Mouse (Mus musculus): ENCODE measurements around the gene Irf3. TPM values are rescaled to one million over a fixed set of nuclear protein-coding genes. Genes with fewer than 3 reads are reported as not detected.
A peak's percentile ranks its signal among the peaks of the same experiment; 100 is the strongest.
"Not testable (repeated sequence)": the region's sequence is repeated elsewhere in the genome, so short reads cannot be mapped to it uniquely, and the experiment has no call there.

Irf3 gene
- polyA plus RNA-seq, 1 experiment from 2014 or later: 61.9 TPM

- Histone ChIP-seq H3K4me3 (no peak overlapping the region), H3K4me2 (no peak overlapping the region), H3K36me3 (replicated peaks) (peaks cover 30% of the 10 kb centered on the region), H3K27me3 (replicated peaks) (no peaks in the 10 kb centered on the region), H3K4me1 (peaks cover 27% of the 10 kb centered on the region), H3K27ac (no peak overlapping the region), H3K9ac (no peak overlapping the region), H3K9me3 (no peaks in the 10 kb centered on the region)
- ATAC-seq (replicated peaks): no peak
- 97% methylated on average over 3 of the region's 3 CpGs for WGBS
Observed at GRCm38 (mm10) chr7:45014096-45014451, 16.6 kb downstream of the Irf3 start.

GRCm38 (mm10) chr7:45015344-45015956, 18.0 kb downstream of the Irf3 start:
- peak overlapping the region; percentile 92 for H3K4me3 ChIP-seq
- H3K4me1 ChIP-seq: peaks cover 27% of the 10 kb centered on the region
- no peaks in the 10 kb centered on the region for H3K27me3 ChIP-seq (replicated peaks)
- ATAC-seq (replicated peaks): no peak
- peak overlapping the region; percentile 77 for H3K4me2 ChIP-seq
- H3K9me3 ChIP-seq: no peaks in the 10 kb centered on the region
- H3K36me3 ChIP-seq (replicated peaks): peaks cover 19% of the 10 kb centered on the region; the same call in 1 of the 2 replicates
- H3K27ac ChIP-seq: peak overlapping the region; percentile 84
- H3K9ac ChIP-seq: peak overlapping the region; percentile 95
- WGBS: 3% methylated on average over 20 of the region's 20 CpGs

DNA sequence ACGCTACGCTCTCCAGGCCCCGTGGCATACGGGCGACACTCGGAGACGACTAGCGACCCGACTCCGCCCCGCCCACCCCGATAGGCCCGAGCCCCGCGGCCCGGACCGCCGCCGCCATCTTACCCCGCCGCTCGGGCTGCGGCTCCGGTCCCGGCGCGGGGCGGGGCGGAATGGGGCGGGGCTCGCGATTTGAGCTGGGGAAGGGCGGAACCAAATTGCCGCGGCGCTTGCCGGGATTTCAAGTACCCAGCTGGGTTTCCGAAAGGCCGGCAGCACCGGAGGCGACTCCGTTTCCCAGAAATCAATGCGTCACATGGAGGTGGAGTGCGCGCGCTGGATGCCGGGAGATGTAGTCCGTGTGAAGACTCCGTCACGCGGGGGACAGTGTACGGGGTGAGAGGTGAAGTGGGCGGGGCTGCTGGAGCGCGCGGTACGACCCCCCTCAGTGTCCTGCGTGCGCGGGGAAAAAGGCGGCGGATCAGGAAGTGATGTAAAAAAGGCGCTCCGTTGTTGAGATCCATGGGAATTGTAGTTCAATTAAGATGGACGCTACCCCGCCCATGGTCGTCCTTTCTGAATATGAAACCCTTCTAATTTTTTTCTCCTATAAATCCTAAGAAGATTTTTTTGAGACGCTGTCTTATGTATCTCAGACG, 18.6 kb downstream of the Irf3 start, which contains the start of gene Scaf1:
Gene Scaf1, minus strand, starts transcription at position 407 of the 656 bp plus-strand sequence.
- Histone ChIP-seq H3K4me3 (peak within 1 kb of the TSS; percentile 92), H3K9me3 (no peaks in the 10 kb centered on the region), H3K4me1 (peaks cover 27% of the 10 kb centered on the region), H3K36me3 (replicated peaks) (peaks cover 19% of the 10 kb centered on the region; the same call in 1 of the 2 replicates), H3K4me2 (peak within 1 kb of the TSS; percentile 77), H3K9ac (peak within 1 kb of the TSS; percentile 95), H3K27me3 (replicated peaks) (no peaks in the 10 kb centered on the region), H3K27ac (peak within 1 kb of the TSS; percentile 84)
- peak; percentile 94 for ATAC-seq (replicated peaks)
- WGBS: 1% methylated on average over 69 of the region's 69 CpGs

- 5% methylated on average over 4 of the region's 4 CpGs for WGBS
- peak overlapping the region; percentile 92 for H3K4me3 ChIP-seq
- H3K4me2 ChIP-seq: peak overlapping the region; percentile 77
- peak overlapping the region; percentile 38 for H3K9ac ChIP-seq
- peaks cover 17% of the 10 kb centered on the region; the same call in 1 of the 2 replicates for H3K36me3 ChIP-seq (replicated peaks)
- H3K27ac ChIP-seq: peak overlapping the region; percentile 77
- no peaks in the 10 kb centered on the region for H3K27me3 ChIP-seq (replicated peaks)
- peaks cover 27% of the 10 kb centered on the region for H3K4me1 ChIP-seq
- no peaks in the 10 kb centered on the region for H3K9me3 ChIP-seq
- ATAC-seq (replicated peaks): no peak
Observed at GRCm38 (mm10) chr7:45016761-45017160, 19.3 kb downstream of the Irf3 start.

DNA sequence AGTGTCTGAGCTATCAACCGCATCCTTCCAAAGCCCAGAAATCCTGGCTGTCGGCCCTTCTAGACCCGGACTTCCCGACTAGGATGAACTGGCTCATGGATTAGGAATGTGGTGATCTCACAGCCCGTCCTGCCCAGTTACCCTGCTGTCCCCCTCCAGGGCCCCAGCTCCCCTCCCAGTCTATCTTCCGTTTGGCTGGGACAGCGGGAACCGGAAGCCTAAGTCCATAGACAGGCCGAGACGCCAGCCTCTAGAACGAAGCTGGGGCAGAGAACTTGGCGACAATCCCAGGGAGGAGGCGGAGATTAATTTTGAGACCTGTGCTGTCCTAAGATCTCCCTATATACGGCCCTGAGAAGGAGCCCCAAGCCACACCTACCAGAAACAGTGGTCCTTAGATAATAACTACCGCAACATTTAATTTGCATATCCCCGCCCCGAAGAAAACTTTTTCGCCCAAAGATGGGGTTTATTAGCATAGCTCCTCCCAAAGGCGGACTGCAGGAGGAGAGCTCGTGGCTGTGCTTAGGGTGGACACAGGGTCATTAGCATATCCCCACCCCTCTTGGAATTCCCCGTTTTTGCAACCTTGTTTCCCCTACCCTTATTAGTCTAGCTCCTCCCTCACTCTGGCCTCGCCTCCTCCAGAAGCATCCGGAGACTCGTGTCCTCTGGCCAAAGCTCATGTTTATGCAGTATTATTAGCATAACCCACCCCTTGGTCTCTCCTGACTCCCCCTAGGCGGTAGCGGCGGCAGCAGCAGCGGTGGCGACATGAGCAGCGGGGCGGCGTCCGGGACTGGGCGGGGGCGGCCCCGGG, 20.0 kb downstream of the Irf3 start, which contains the start of gene Rras:
Gene Rras, plus strand, starts transcription at position 720 of the 820 bp plus-strand sequence.
- WGBS: 0% methylated on average over 36 of the region's 36 CpGs
- Histone ChIP-seq H3K27ac (peak within 1 kb of the TSS; percentile 77), H3K4me3 (peak within 1 kb of the TSS; percentile 92), H3K4me2 (peak within 1 kb of the TSS; percentile 77), H3K36me3 (replicated peaks) (peaks cover 10% of the 10 kb centered on the region; the same call in 1 of the 2 replicates), H3K9me3 (no peaks in the 10 kb centered on the region), H3K27me3 (replicated peaks) (no peaks in the 10 kb centered on the region), H3K9ac (peak within 1 kb of the TSS; percentile 38), H3K4me1 (peaks cover 27% of the 10 kb centered on the region)
- ATAC-seq (replicated peaks): peak; percentile 77

DNA sequence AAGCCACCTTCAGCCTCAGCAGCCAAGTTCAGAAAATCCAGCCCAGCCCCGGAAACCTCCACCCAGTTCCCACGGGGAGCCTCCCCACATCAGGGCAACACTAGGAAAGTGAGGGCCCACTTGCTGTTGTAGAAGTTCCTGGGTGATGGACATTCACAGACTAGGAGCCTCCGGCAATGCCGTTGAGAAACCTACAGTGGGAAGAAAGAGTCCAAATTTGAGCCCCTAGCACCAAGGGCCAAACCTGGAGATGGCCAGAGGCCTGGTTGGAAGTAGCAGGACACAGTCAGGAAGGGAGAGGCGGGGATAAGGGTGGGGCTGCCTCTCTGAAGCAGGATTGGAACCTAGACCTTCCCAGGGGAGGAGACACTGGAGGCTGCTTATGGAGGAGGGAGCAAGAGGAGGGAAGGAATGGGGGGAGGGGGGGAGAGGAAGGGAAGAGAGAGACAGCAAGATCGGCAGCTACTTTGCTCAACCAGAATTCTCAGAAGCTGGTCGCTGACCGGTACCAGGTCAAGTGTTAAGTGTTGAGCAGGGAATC, 21.7 kb downstream of the Irf3 start:
- Histone ChIP-seq H3K27me3 (replicated peaks) (no peaks in the 10 kb centered on the region), H3K4me1 (peaks cover 27% of the 10 kb centered on the region), H3K9ac (no peak overlapping the region), H3K36me3 (replicated peaks) (no peaks in the 10 kb centered on the region), H3K27ac (no peak overlapping the region), H3K4me3 (no peak overlapping the region), H3K4me2 (peak overlapping the region; percentile 77), H3K9me3 (no peaks in the 10 kb centered on the region)
- 41% methylated on average over 8 of the region's 8 CpGs for WGBS
- ATAC-seq (replicated peaks): no peak

GRCm38 (mm10) chr7:45020225-45020624, 22.8 kb downstream of the Irf3 start:
- peaks cover 17% of the 10 kb centered on the region for H3K4me1 ChIP-seq
- no peaks in the 10 kb centered on the region for H3K36me3 ChIP-seq (replicated peaks)
- no peak overlapping the region for H3K27ac ChIP-seq
- H3K9ac ChIP-seq: no peak overlapping the region
- no peak overlapping the region for H3K4me2 ChIP-seq
- H3K27me3 ChIP-seq (replicated peaks): no peaks in the 10 kb centered on the region
- 83% methylated on average over 9 of the region's 9 CpGs for WGBS
- H3K4me3 ChIP-seq: no peak overlapping the region
- no peak for ATAC-seq (replicated peaks)
- no peaks in the 10 kb centered on the region for H3K9me3 ChIP-seq

DNA sequence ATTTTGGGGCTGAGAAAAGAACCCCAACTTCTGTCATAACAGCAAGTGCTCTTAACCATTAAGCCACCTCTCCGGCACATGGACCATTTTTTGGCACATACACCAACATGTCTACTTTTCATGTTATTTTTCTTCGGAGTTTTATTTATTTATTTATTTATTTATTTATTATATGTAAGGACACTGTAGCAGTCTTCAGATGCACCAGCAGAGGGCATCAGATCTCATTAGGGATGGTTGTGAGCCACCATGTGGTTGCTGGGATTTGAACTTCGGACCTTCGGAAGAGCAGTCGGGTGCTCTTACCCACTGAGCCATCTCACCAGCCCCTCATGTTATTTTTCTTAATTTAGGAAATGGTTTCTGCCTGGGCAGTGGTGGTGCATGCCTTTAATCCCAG, 26.3 kb downstream of the Irf3 start:
- peaks cover 12% of the 10 kb centered on the region; the same call in 1 of the 2 replicates for H3K4me1 ChIP-seq
- not testable (repeated sequence) for H3K9ac ChIP-seq; H3K27me3 ChIP-seq (replicated peaks); H3K27ac ChIP-seq; H3K9me3 ChIP-seq; ATAC-seq (replicated peaks); H3K4me2 ChIP-seq; H3K4me3 ChIP-seq
- 83% methylated on average over 5 of the region's 5 CpGs for WGBS
- H3K36me3 ChIP-seq (replicated peaks): peaks cover 15% of the 10 kb centered on the region

DNA sequence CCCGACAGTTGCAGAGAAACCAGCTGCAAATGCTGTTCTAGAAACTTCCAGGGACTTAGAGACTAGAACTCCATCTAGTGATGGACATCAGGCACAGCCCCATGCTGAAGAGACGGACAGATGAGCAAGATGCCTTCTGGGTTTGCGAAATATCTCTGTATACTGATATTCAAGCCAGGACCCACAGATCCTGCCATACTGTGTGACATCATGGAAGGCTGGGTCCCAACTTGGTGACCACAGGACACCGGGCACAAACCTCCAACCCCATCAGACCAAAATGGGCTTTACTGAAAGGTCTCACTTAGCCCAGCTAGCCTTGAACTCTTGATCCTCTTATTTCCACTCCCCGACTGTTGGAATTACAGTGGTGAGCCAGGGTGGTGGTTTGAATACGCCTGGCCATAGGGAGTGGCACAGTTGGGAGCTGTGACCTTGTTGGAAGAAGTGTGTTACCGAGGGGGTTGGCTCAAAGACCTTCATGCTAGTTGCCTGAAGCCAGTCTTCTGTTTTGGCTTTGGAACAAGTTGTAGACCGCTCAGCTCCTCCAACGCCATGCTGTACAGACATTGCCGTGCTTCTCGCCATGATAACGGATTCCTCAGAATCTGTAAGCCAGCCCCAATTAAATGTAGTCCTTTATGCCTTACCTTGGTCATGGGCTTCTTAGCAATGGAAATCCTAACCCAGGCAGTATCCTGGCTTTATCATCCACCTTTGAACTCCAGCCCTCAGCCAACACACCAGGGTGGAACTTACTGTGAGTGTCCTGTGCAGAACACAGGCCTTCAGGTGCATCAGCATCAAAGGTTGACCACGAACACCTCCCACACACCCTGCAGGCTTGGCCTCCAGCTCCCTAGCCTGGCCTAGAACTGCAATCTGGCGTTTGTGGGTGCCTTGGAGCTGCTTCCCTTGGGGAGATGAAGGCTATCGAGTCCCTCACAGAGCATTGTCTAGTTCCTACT, 27.1 kb downstream of the Irf3 start:
- ATAC-seq (replicated peaks): 0 out of 2 replicates have a peak, but pooled peaks have one; percentile 12
- no peak overlapping the region for H3K9ac ChIP-seq
- H3K27me3 ChIP-seq (replicated peaks): no peaks in the 10 kb centered on the region
- H3K4me1 ChIP-seq: peaks cover 12% of the 10 kb centered on the region; the same call in 1 of the 2 replicates
- 88% methylated on average over 15 of the region's 15 CpGs for WGBS
- H3K9me3 ChIP-seq: no peaks in the 10 kb centered on the region
- no peak overlapping the region for H3K4me3 ChIP-seq
- no peak overlapping the region for H3K27ac ChIP-seq
- H3K36me3 ChIP-seq (replicated peaks): peaks cover 22% of the 10 kb centered on the region
- H3K4me2 ChIP-seq: no peak overlapping the region

GRCm38 (mm10) chr7:45025601-45026220, 28.3 kb downstream of the Irf3 start:
- no peak overlapping the region for H3K4me3 ChIP-seq
- 80% methylated on average over 8 of the region's 8 CpGs for WGBS
- H3K9me3 ChIP-seq: no peaks in the 10 kb centered on the region
- H3K27ac ChIP-seq: peak overlapping the region; percentile 17; the same call in 1 of the 2 replicates
- H3K36me3 ChIP-seq (replicated peaks): peaks cover 33% of the 10 kb centered on the region
- H3K4me1 ChIP-seq: peaks cover 12% of the 10 kb centered on the region; the same call in 1 of the 2 replicates
- no peak overlapping the region for H3K4me2 ChIP-seq
- no peak for ATAC-seq (replicated peaks)
- no peaks in the 10 kb centered on the region for H3K27me3 ChIP-seq (replicated peaks)
- H3K9ac ChIP-seq: no peak overlapping the region

DNA sequence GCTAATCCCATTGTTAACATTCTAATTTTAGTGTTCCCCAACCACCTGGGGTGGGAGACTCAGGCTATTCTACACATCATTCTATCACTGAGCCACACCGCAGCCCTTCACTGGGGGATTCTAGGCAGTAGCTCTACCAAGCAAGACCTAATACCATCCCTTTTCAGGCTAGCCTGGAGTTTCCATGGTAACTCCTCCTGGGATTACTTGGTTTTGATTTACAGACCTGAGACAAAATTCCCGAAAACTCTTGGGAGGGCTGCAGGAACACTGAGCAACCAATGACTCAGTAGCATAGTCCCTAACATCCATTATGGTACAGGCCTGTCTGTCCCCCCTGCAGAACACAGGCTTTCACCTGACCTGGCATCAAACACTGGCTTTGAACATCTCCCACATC, 28.8 kb downstream of the Irf3 start:
- Histone ChIP-seq H3K4me1 (peaks cover 12% of the 10 kb centered on the region; the same call in 1 of the 2 replicates), H3K9ac (no peak overlapping the region), H3K9me3 (no peaks in the 10 kb centered on the region), H3K36me3 (replicated peaks) (peaks cover 39% of the 10 kb centered on the region), H3K4me2 (no peak overlapping the region), H3K27ac (peak overlapping the region; percentile 8; the same call in 1 of the 2 replicates), H3K4me3 (no peak overlapping the region), H3K27me3 (replicated peaks) (no peaks in the 10 kb centered on the region)
- WGBS: 19% methylated on average over 2 of the region's 2 CpGs
- ATAC-seq (replicated peaks): 0 out of 2 replicates have a peak, but pooled peaks have one; percentile 10

Data from midbrain, embryonic 15.5 days (tissue).